Mouse (Mus musculus): ENCODE results near the gene Olfr112. TPM values are rescaled to one million over a fixed set of nuclear protein-coding genes. Genes with fewer than 3 reads are reported as not detected.
"Not testable (repeated sequence)": the region's sequence is repeated elsewhere in the genome, so short reads cannot be mapped to it uniquely, and the experiment has no call there.

Olfr112 gene
- polyA plus RNA-seq, 1 experiment from 2014 or later = not detected

DNA sequence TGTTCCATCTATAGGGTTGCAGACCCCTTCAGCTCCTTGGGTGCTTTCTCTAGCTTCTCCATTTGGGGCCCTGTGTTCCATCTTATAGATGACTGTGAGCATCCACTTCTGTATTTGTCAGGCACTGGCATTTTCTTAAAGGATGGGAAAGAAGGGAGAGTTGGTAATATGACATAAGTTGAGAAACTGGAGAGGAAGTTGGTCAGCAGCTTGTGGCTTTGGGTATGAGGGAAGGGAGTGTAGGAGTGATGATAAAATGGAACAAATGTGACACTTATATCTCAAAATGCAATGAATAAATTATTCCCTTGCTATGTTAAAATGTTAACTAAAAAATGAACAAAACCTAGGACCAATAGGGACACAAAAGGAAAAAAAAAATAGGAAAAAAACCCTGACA lies 44.6 kb downstream of the Olfr112 start:
- ATAC-seq (ENCODE audit: insufficient read depth, low FRiP score, low TSS enrichment); H3K4me2 ChIP-seq (ENCODE audit: low read depth); H3K4me3 ChIP-seq (ENCODE audit: low read depth, low read length); H3K9ac ChIP-seq (ENCODE audit: low read length); H3K4me1 ChIP-seq (ENCODE audit: control insufficient read depth, insufficient read depth, low read length); H3K36me3 ChIP-seq (ENCODE audit: control insufficient read depth, insufficient read depth, low read length); DNase-seq (ENCODE audit: low spot score); H3K9me3 ChIP-seq (ENCODE audit: control insufficient read depth, low read length); H3K27me3 ChIP-seq (ENCODE audit: control insufficient read depth, insufficient read depth, low read length); H3K27ac ChIP-seq (ENCODE audit: low read depth, low read length): not testable (repeated sequence)

Other genes with a start within 250 kb of the Olfr112 start
- not detected in 2 replicates for gene Olfr103, start 229.8 kb downstream of the Olfr112 start, polyA plus RNA-seq (2014; fragmentation: Nextera tagmentation; extraction: Ambion mirVana)
- gene Olfr104-ps, start 209.9 kb downstream of the Olfr112 start, polyA plus RNA-seq (2014; fragmentation: Nextera tagmentation; extraction: Ambion mirVana) = not detected in 2 replicates
- gene Olfr105-ps, start 190.4 kb downstream of the Olfr112 start, polyA plus RNA-seq (2014; fragmentation: Nextera tagmentation; extraction: Ambion mirVana) = not detected in 2 replicates
- gene Olfr106-ps, start 179.1 kb downstream of the Olfr112 start, polyA plus RNA-seq (2014; fragmentation: Nextera tagmentation; extraction: Ambion mirVana) = not detected in 2 replicates
- not detected in 2 replicates for gene Olfr107, start 170.2 kb downstream of the Olfr112 start, polyA plus RNA-seq (2014; fragmentation: Nextera tagmentation; extraction: Ambion mirVana)
- not detected in 2 replicates for gene Olfr108, start 124.0 kb downstream of the Olfr112 start, polyA plus RNA-seq (2014; fragmentation: Nextera tagmentation; extraction: Ambion mirVana)
- gene Olfr109, start 110.5 kb downstream of the Olfr112 start, polyA plus RNA-seq (2014; fragmentation: Nextera tagmentation; extraction: Ambion mirVana) = not detected in 2 replicates
- gene H2-M2, start 85.9 kb downstream of the Olfr112 start, polyA plus RNA-seq (2014; fragmentation: Nextera tagmentation; extraction: Ambion mirVana) = not detected in 2 replicates
- gene Olfr110, start 77.0 kb downstream of the Olfr112 start, polyA plus RNA-seq (2014; fragmentation: Nextera tagmentation; extraction: Ambion mirVana) = not detected in 2 replicates
- gene Olfr111, start 61.4 kb downstream of the Olfr112 start, polyA plus RNA-seq (2014; fragmentation: Nextera tagmentation; extraction: Ambion mirVana) = not detected in 2 replicates
- gene Olfr113, start 8.2 kb upstream of the Olfr112 start, polyA plus RNA-seq (2014; fragmentation: Nextera tagmentation; extraction: Ambion mirVana) = not detected in 2 replicates
- gene Olfr114, start 23.3 kb upstream of the Olfr112 start, polyA plus RNA-seq (2014; fragmentation: Nextera tagmentation; extraction: Ambion mirVana) = not detected in 2 replicates
- gene Olfr115, start 57.7 kb upstream of the Olfr112 start, polyA plus RNA-seq (2014; fragmentation: Nextera tagmentation; extraction: Ambion mirVana) = not detected in 2 replicates
- gene Olfr116, start 57.7 kb upstream of the Olfr112 start, polyA plus RNA-seq (2014; fragmentation: Nextera tagmentation; extraction: Ambion mirVana) = not detected in 2 replicates
- gene Olfr117, start 94.3 kb upstream of the Olfr112 start, polyA plus RNA-seq (2014; fragmentation: Nextera tagmentation; extraction: Ambion mirVana) = not detected in 2 replicates
- not detected in 2 replicates for gene Olfr118, start 97.5 kb upstream of the Olfr112 start, polyA plus RNA-seq (2014; fragmentation: Nextera tagmentation; extraction: Ambion mirVana)
- not detected in 2 replicates for gene Olfr119, start 127.1 kb upstream of the Olfr112 start, polyA plus RNA-seq (2014; fragmentation: Nextera tagmentation; extraction: Ambion mirVana)
- gene Olfr120, start 152.4 kb upstream of the Olfr112 start, polyA plus RNA-seq (2014; fragmentation: Nextera tagmentation; extraction: Ambion mirVana) = not detected in 2 replicates
- gene Olfr121, start 179.4 kb upstream of the Olfr112 start, polyA plus RNA-seq (2014; fragmentation: Nextera tagmentation; extraction: Ambion mirVana) = not detected in 2 replicates
- gene Olfr122, start 199.2 kb upstream of the Olfr112 start, polyA plus RNA-seq (2014; fragmentation: Nextera tagmentation; extraction: Ambion mirVana) = not detected in 2 replicates
- gene Olfr123, start 224.1 kb upstream of the Olfr112 start, polyA plus RNA-seq (2014; fragmentation: Nextera tagmentation; extraction: Ambion mirVana) = not detected in 2 replicates
- gene Olfr124, start 230.4 kb upstream of the Olfr112 start, polyA plus RNA-seq (2014; fragmentation: Nextera tagmentation; extraction: Ambion mirVana) = not detected in 2 replicates